Comparison of ENCODE assay signal across 19 mouse cellular contexts in the genomic region with DNA sequence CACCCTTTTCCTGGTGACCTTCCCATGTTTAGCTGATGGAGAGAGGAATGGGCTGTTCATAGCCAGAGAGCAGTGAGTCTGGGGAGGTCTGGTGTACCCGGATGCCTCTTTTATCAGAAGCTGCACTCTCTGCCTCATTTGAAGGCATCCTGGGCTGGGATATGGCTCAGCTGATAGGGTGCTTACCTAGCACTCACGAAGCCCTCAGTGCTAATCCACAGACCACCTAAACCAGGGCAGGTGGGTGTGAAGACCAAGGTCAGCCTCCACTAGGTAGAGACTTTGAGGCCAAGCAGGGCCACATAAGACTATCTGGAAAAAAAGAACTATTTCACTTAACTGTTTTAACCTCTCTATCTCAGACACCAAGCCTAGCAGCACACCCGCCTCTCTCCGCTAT. TPM values are rescaled to one million over a fixed set of nuclear protein-coding genes. Genes with fewer than 3 reads are reported as not detected.
DNase-seq lines count a peak whose midpoint lies in the region; ATAC-seq and TF ChIP-seq lines count a peak whose summit lies in the region.
"Had no signal": no experiment of that assay in that cellular context is flagged by ENCODE, and none has a peak within 500 bp of the region (broad histone marks: within the 10 kb centered on the region; RNA-seq: fewer than 3 reads in every experiment).

No protein-coding gene starts in this region.

- no peak overlapping the region for H3K4me2 ChIP-seq in forebrain, embryonic 11.5 days (ENCODE audit: low read depth, low read length, severe bottlenecking)
- H3K4me2 ChIP-seq in forebrain, embryonic 14.5 days (ENCODE audit: low read length) = no peak overlapping the region
- no peak overlapping the region for H3K4me2 ChIP-seq in hindbrain, embryonic 15.5 days
- no peak overlapping the region for H3K4me2 ChIP-seq in midbrain, embryonic 15.5 days

- TF ChIP-seq CTCF in kidney, adult 2 months (conservative IDR thresholded peaks at IDR 0.05; ENCODE audit: insufficient read depth, insufficient read length, low read depth, low read length) = no peak

- DNase-seq in forebrain, embryonic 10.5 days (ENCODE audit: extremely low spot score, low spot score) = no peak
- DNase-seq in forebrain, embryonic 11.5 days (ENCODE audit: low spot score) = no peak
- no peak for DNase-seq in forebrain, embryonic 14.5 days (ENCODE audit: low spot score)
- DNase-seq in lung, postnatal 10 days = no peak
- no peak for DNase-seq in frontal cortex, postnatal 14 days (ENCODE audit: low spot score in 2 of 2)
- no peak for DNase-seq in kidney, adult 2 months
- DNase-seq: adrenal gland, postnatal 25 days; cerebellum, adult 8-10 months; gastrocnemius, postnatal 10 days; kidney, adult 18-20 months had no signal

- H3K27me3 ChIP-seq in forebrain, embryonic 10.5 days (ENCODE audit: poor library complexity, severe bottlenecking) = no peaks in the 10 kb centered on the region; the same call in 1 of the 2 replicates
- no peaks in the 10 kb centered on the region for H3K27me3 ChIP-seq in forebrain, embryonic 11.5 days (ENCODE audit: control insufficient read depth, insufficient read depth, low read length)
- H3K27me3 ChIP-seq in forebrain, embryonic 14.5 days (replicated peaks; ENCODE audit: control insufficient read depth, insufficient read depth, low read length) = no peaks in the 10 kb centered on the region
- H3K27me3 ChIP-seq in hindbrain, embryonic 15.5 days = no peaks in the 10 kb centered on the region
- no peaks in the 10 kb centered on the region for H3K27me3 ChIP-seq in midbrain, embryonic 15.5 days (replicated peaks)
- no peaks in the 10 kb centered on the region for H3K27me3 ChIP-seq in kidney, adult 2 months (replicated peaks; ENCODE audit: control insufficient read depth, insufficient read depth, low read length)

- ATAC-seq in forebrain, embryonic 11.5 days (replicated peaks; ENCODE audit: low FRiP score) = no peak
- ATAC-seq in forebrain, embryonic 14.5 days = no peak
- no peak for ATAC-seq in hindbrain, embryonic 15.5 days (ENCODE audit: low FRiP score, low read depth)
- peak; percentile 16; the same call in 1 of the 2 replicates for ATAC-seq in midbrain, embryonic 15.5 days (replicated peaks)

- WGBS in forebrain, embryonic 10.5 days = 80% methylated on average over 4 of the region's 4 CpGs
- 84% methylated on average over 4 of the region's 4 CpGs for WGBS in forebrain, embryonic 11.5 days
- WGBS in forebrain, embryonic 14.5 days = 80% methylated on average over 4 of the region's 4 CpGs
- WGBS in hindbrain, embryonic 15.5 days = 83% methylated on average over 4 of the region's 4 CpGs
- 86% methylated on average over 4 of the region's 4 CpGs for WGBS in midbrain, embryonic 15.5 days
- WGBS in kidney, adult 2 months = 92% methylated on average over 4 of the region's 4 CpGs

- H3K36me3 ChIP-seq in forebrain, embryonic 10.5 days (replicated peaks) = no peaks in the 10 kb centered on the region
- H3K36me3 ChIP-seq in forebrain, embryonic 11.5 days (ENCODE audit: control insufficient read depth, insufficient read depth, low read length) = no peaks in the 10 kb centered on the region
- no peaks in the 10 kb centered on the region for H3K36me3 ChIP-seq in forebrain, embryonic 14.5 days (ENCODE audit: control insufficient read depth, insufficient read depth, low read length)
- no peaks in the 10 kb centered on the region for H3K36me3 ChIP-seq in hindbrain, embryonic 15.5 days
- H3K36me3 ChIP-seq in midbrain, embryonic 15.5 days (replicated peaks) = no peaks in the 10 kb centered on the region
- no peaks in the 10 kb centered on the region for H3K36me3 ChIP-seq in kidney, adult 2 months (ENCODE audit: control insufficient read depth, insufficient read depth, low read length)
- H3K36me3 ChIP-seq: heart, embryonic 10.5 days; neural tube, embryonic 12.5 days had no signal

- no peak for TF ChIP-seq POLR2A in kidney, adult 2 months (IDR thresholded peaks at IDR 0.05; ENCODE audit: low read depth, low read length)

- peak overlapping the region; percentile 75 for H3K27ac ChIP-seq in forebrain, embryonic 10.5 days
- H3K27ac ChIP-seq in forebrain, embryonic 11.5 days (ENCODE audit: low read depth, low read length) = no peak overlapping the region
- peak overlapping the region; percentile 44; the same call in 1 of the 2 replicates for H3K27ac ChIP-seq in forebrain, embryonic 14.5 days (ENCODE audit: low read depth, low read length)
- H3K27ac ChIP-seq in hindbrain, embryonic 15.5 days (replicated peaks) = peak overlapping the region; percentile 80
- H3K27ac ChIP-seq in midbrain, embryonic 15.5 days = peak overlapping the region; percentile 68
- no peak overlapping the region for H3K27ac ChIP-seq in kidney, adult 2 months (ENCODE audit: insufficient read depth, low read depth, low read length)
- H3K27ac ChIP-seq: heart, embryonic 10.5 days; neural tube, embryonic 12.5 days had no signal

- peaks cover 16% of the 10 kb centered on the region for H3K4me1 ChIP-seq in forebrain, embryonic 10.5 days
- peaks cover 2% of the 10 kb centered on the region; the same call in 1 of the 2 replicates for H3K4me1 ChIP-seq in forebrain, embryonic 11.5 days (replicated peaks; ENCODE audit: control insufficient read depth, insufficient read depth, low read length)
- H3K4me1 ChIP-seq in forebrain, embryonic 14.5 days (ENCODE audit: control insufficient read depth, insufficient read depth, low read length) = peaks cover 8% of the 10 kb centered on the region
- peaks cover 14% of the 10 kb centered on the region for H3K4me1 ChIP-seq in hindbrain, embryonic 15.5 days (replicated peaks)
- peaks cover 19% of the 10 kb centered on the region for H3K4me1 ChIP-seq in midbrain, embryonic 15.5 days
- H3K4me1 ChIP-seq in kidney, adult 2 months (ENCODE audit: control insufficient read depth, insufficient read depth, low read length) = no peaks in the 10 kb centered on the region

- H3K4me3 ChIP-seq in forebrain, embryonic 10.5 days = no peak overlapping the region
- no peak overlapping the region for H3K4me3 ChIP-seq in forebrain, embryonic 11.5 days (ENCODE audit: low read depth, low read length)
- H3K4me3 ChIP-seq in forebrain, embryonic 14.5 days (ENCODE audit: low read depth, low read length) = no peak overlapping the region
- H3K4me3 ChIP-seq in hindbrain, embryonic 15.5 days = no peak overlapping the region
- no peak overlapping the region for H3K4me3 ChIP-seq in midbrain, embryonic 15.5 days
- H3K4me3 ChIP-seq in kidney, adult 2 months (ENCODE audit: insufficient read depth, low read depth, low read length) = no peak overlapping the region
- H3K4me3 ChIP-seq: heart, embryonic 10.5 days; megakaryocyte, embryonic 14.5 days; neural tube, embryonic 12.5 days had no signal

- H3K9me3 ChIP-seq in forebrain, embryonic 10.5 days = no peaks in the 10 kb centered on the region
- no peaks in the 10 kb centered on the region for H3K9me3 ChIP-seq in forebrain, embryonic 11.5 days (ENCODE audit: control insufficient read depth, low read length)
- H3K9me3 ChIP-seq in forebrain, embryonic 14.5 days (replicated peaks; ENCODE audit: control insufficient read depth, low read length) = no peaks in the 10 kb centered on the region
- no peaks in the 10 kb centered on the region for H3K9me3 ChIP-seq in hindbrain, embryonic 15.5 days
- no peaks in the 10 kb centered on the region for H3K9me3 ChIP-seq in midbrain, embryonic 15.5 days
- H3K9me3 ChIP-seq: heart, embryonic 10.5 days; neural tube, embryonic 12.5 days had no signal

- H3K9ac ChIP-seq in forebrain, embryonic 11.5 days (ENCODE audit: low read length) = no peak overlapping the region
- no peak overlapping the region for H3K9ac ChIP-seq in forebrain, embryonic 14.5 days (ENCODE audit: low read length)
- no peak overlapping the region for H3K9ac ChIP-seq in hindbrain, embryonic 15.5 days
- H3K9ac ChIP-seq in midbrain, embryonic 15.5 days = no peak overlapping the region
- H3K9ac ChIP-seq: neural tube, embryonic 12.5 days had no signal

RNA-seq across cellular contexts. Expression of gene Trim56, which starts 7.5 kb away (rescaled TPM):
- 4.6 and 5.0 TPM in 2 replicates for polyA plus RNA-seq in forebrain, embryonic 10.5 days (2016; fragmentation: Nextera tagmentation; extraction: Ambion mirVana)
- polyA plus RNA-seq in forebrain, embryonic 11.5 days (2014; fragmentation: Nextera tagmentation; extraction: Ambion mirVana) = 6.2 and 7.6 TPM in 2 replicates
- 3.2 and 4.8 TPM in 2 replicates for polyA plus RNA-seq in forebrain, embryonic 14.5 days (2014; fragmentation: Nextera tagmentation; extraction: Ambion mirVana)
- polyA plus RNA-seq in hindbrain, embryonic 15.5 days (2015; fragmentation: Nextera tagmentation; extraction: Ambion mirVana) = 3.4 and 4.5 TPM in 2 replicates
- 1.9 and 2.5 TPM in 2 replicates for polyA plus RNA-seq in midbrain, embryonic 15.5 days (2015; fragmentation: Nextera tagmentation; extraction: Ambion mirVana)
- polyA plus RNA-seq in kidney, adult 2 months (2012; rRNA removed) = 10.2 and 14.4 TPM in 2 replicates

RNA-seq across cellular contexts. Expression of gene Muc3, which starts 25.6 kb away (rescaled TPM):
- polyA plus RNA-seq in forebrain, embryonic 10.5 days (2016; fragmentation: Nextera tagmentation; extraction: Ambion mirVana) = not detected in 2 replicates
- polyA plus RNA-seq in forebrain, embryonic 11.5 days (2014; fragmentation: Nextera tagmentation; extraction: Ambion mirVana) = not detected in 2 replicates
- not detected in 2 replicates for polyA plus RNA-seq in forebrain, embryonic 14.5 days (2014; fragmentation: Nextera tagmentation; extraction: Ambion mirVana)
- polyA plus RNA-seq in hindbrain, embryonic 15.5 days (2015; fragmentation: Nextera tagmentation; extraction: Ambion mirVana) = not detected in 2 replicates
- polyA plus RNA-seq in midbrain, embryonic 15.5 days (2015; fragmentation: Nextera tagmentation; extraction: Ambion mirVana) = not detected in 2 replicates
- polyA plus RNA-seq in kidney, adult 2 months (2012; rRNA removed) = not detected in 2 replicates
- polyA plus RNA-seq: cortical plate, adult 2 months; embryonic facial prominence, embryonic 14.5 days; heart, embryonic 10.5 days; limb, embryonic 14.5 days; lung, embryonic 16.5 days; neural tube, embryonic 12.5 days had no signal

RNA-seq across cellular contexts. Expression of gene Serpine1, which starts 51.4 kb away (rescaled TPM):
- 0.10 and 0.17 TPM in 2 replicates for polyA plus RNA-seq in forebrain, embryonic 10.5 days (2016; fragmentation: Nextera tagmentation; extraction: Ambion mirVana)
- polyA plus RNA-seq in forebrain, embryonic 11.5 days (2014; fragmentation: Nextera tagmentation; extraction: Ambion mirVana) = 0.20 TPM in 1 of 2 replicates, not detected in the other
- polyA plus RNA-seq in forebrain, embryonic 14.5 days (2014; fragmentation: Nextera tagmentation; extraction: Ambion mirVana) = 0.14 and 0.28 TPM in 2 replicates
- 0.17 and 0.29 TPM in 2 replicates for polyA plus RNA-seq in hindbrain, embryonic 15.5 days (2015; fragmentation: Nextera tagmentation; extraction: Ambion mirVana)
- 0.34 and 0.41 TPM in 2 replicates for polyA plus RNA-seq in midbrain, embryonic 15.5 days (2015; fragmentation: Nextera tagmentation; extraction: Ambion mirVana)
- 1.1 and 2.1 TPM in 2 replicates for polyA plus RNA-seq in kidney, adult 2 months (2012; rRNA removed)

Comparison
In these comparisons a context has a peak if more than half of its experiments do, and no peak if none do; other contexts are left out.
1. H3K27ac ChIP-seq: peak in forebrain, embryonic 10.5 days (single experiment), forebrain, embryonic 14.5 days (single experiment), hindbrain, embryonic 15.5 days (single experiment) and midbrain, embryonic 15.5 days (single experiment); none in forebrain, embryonic 11.5 days (single experiment) and kidney, adult 2 months (single experiment).